Mouse (Mus musculus): ENCODE measurements around the gene Trim21. TPM values are rescaled to one million over a fixed set of nuclear protein-coding genes. Genes with fewer than 3 reads are reported as not detected.
A peak's percentile ranks its signal among the peaks of the same experiment; 100 is the strongest.

Trim21 gene
- 1 to 10 TPM; 5.3 TPM for total RNA-seq (2021)
- long read RNA-seq, experiment 1, partial matches to known transcripts = 0 of 3 reads
- long read RNA-seq, experiment 1, other reads (novel, unspliced or antisense) = 1 of 3 reads
- long read RNA-seq, experiment 2, partial matches to known transcripts = 0 of 1 reads
- long read RNA-seq, experiment 2, other reads (novel, unspliced or antisense) = 0 of 1 reads

GRCm38 (mm10) chr7:102564999-102565997 is at the start of gene Trim21:
TSS of gene Trim21 (minus strand) at chr7:102565486.
- DNase-seq = peak; percentile 96 to 97

- no peak for DNase-seq
These were observed 32.2 kb upstream of the Trim21 start, which contains the start of gene Olfr552 for GRCm38 (mm10) chr7:102597378-102598031. TSS of gene Olfr552 (plus strand) at chr7:102597770.

- DNase-seq = no peak
These were observed 26.5 kb upstream of the Trim21 start, which contains the start of gene Olfr551 for GRCm38 (mm10) chr7:102591786-102592185. TSS of gene Olfr551 (minus strand) at chr7:102591886.

GRCm38 (mm10) chr7:102575998-102576397 is 10.7 kb upstream of the Trim21 start:
- DNase-seq = no peak

- DNase-seq = no peak
These were observed 8.0 kb upstream of the Trim21 start for GRCm38 (mm10) chr7:102573174-102573830.

GRCm38 (mm10) chr7:102571142-102571541 is 5.9 kb upstream of the Trim21 start, which contains the start of gene Olfr550:
TSS of gene Olfr550 (plus strand) at chr7:102571442.
- peak; percentile 11 to 21 for DNase-seq

GRCm38 (mm10) chr7:102566219-102566618 is 933 bp upstream of the Trim21 start:
- no peak for DNase-seq

- no peak for DNase-seq
These were observed 12.0 kb downstream of the Trim21 start for GRCm38 (mm10) chr7:102553279-102553678.

- no peak for DNase-seq
These were observed 15.7 kb downstream of the Trim21 start, which contains the start of gene Olfr549 for GRCm38 (mm10) chr7:102549570-102549969. TSS of gene Olfr549 (plus strand) at chr7:102549870.

- DNase-seq = no peak
These were observed 24.0 kb downstream of the Trim21 start for GRCm38 (mm10) chr7:102541251-102541650.

GRCm38 (mm10) chr7:102540596-102540995 is 24.7 kb downstream of the Trim21 start, which contains the start of gene Olfr548-ps1:
TSS of gene Olfr548-ps1 (plus strand) at chr7:102540896.
- DNase-seq = no peak

- DNase-seq = no peak
These were observed 30.8 kb downstream of the Trim21 start, which contains the start of gene Olfr547 for GRCm38 (mm10) chr7:102534449-102534848. TSS of gene Olfr547 (plus strand) at chr7:102534749.

- no peak for DNase-seq
These were observed 36.2 kb downstream of the Trim21 start for GRCm38 (mm10) chr7:102529052-102529451.

GRCm38 (mm10) chr7:102517051-102517335 is 48.3 kb downstream of the Trim21 start:
- DNase-seq = peak in 1 of 2 experiments; percentile 12

- peak; percentile 13 to 29 for DNase-seq
These were observed 48.8 kb downstream of the Trim21 start for GRCm38 (mm10) chr7:102516261-102517050.

- no peak for DNase-seq
These were observed 51.1 kb downstream of the Trim21 start for GRCm38 (mm10) chr7:102514144-102514543.

GRCm38 (mm10) chr7:102512814-102513435 is 52.4 kb downstream of the Trim21 start:
- DNase-seq = peak; percentile 83 to 94

- no peak for DNase-seq
These were observed 53.4 kb downstream of the Trim21 start for GRCm38 (mm10) chr7:102511927-102512326.

GRCm38 (mm10) chr7:102509726-102510125 is 55.6 kb downstream of the Trim21 start:
- DNase-seq = no peak

GRCm38 (mm10) chr7:102508666-102509065 is 56.6 kb downstream of the Trim21 start:
- DNase-seq = no peak

Data from heart, adult 18-20 months (tissue).